Mouse (Mus musculus) G1E (cell line): ENCODE measurements around the gene Trarg1. TPM values are rescaled to one million over a fixed set of nuclear protein-coding genes. Genes with fewer than 3 reads are reported as not detected.
"Not testable (repeated sequence)": the region's sequence is repeated elsewhere in the genome, so short reads cannot be mapped to it uniquely, and the experiment has no call there.

Experiments used
- ATAC-seq: 2 replicates; pipeline ENCODE4 v1.8.0; 2016; ENCODE audit warnings: mild to moderate bottlenecking; ENCODE audit not compliant: insufficient number of reproducible peaks, poor library complexity, low FRiP score, severe bottlenecking; ENCODE audit errors: extremely low read depth
- DNase-seq: peaks from one replicate; pipeline ENCODE4 v3.0.0; 2012; ENCODE audit warnings: low spot score
- H3K27me3 ChIP-seq: 2 replicates; pipeline ENCODE4 v1.6.1; 2012; ENCODE audit warnings: mild to moderate bottlenecking, low read length, inconsistent platforms; ENCODE audit not compliant: insufficient read depth
- H3K36me3 ChIP-seq: replicated peaks from 2 replicates; pipeline ENCODE3; 2012; ENCODE audit warnings: mild to moderate bottlenecking, inconsistent platforms
- H3K4me1 ChIP-seq: 2 replicates; pipeline ENCODE4 v1.6.1; 2012; ENCODE audit warnings: low read depth, low read length, inconsistent platforms, mixed read lengths; ENCODE audit not compliant: insufficient read depth
- H3K4me3 ChIP-seq: 2 replicates; pipeline ENCODE4 v1.5.1; 2012; ENCODE audit warnings: low read depth, mild to moderate bottlenecking, inconsistent platforms, low read length, moderate library complexity, mixed read lengths
- H3K9me3 ChIP-seq: replicated peaks from 2 replicates; pipeline ENCODE4 v1.6.1; 2012; ENCODE audit warnings: inconsistent platforms
- CTCF ChIP-seq: IDR thresholded peaks from 2 replicates; pipeline ENCODE4 v1.5.1; 2012; ENCODE audit warnings: low read depth, low read length, inconsistent platforms, mixed read lengths
- GATA1 ChIP-seq: IDR thresholded peaks from 2 replicates; pipeline ENCODE4 v1.6.1; 2012; ENCODE audit warnings: borderline replicate concordance, low read length, inconsistent platforms, mixed read lengths
- GATA2 ChIP-seq: IDR thresholded peaks from 2 replicates; pipeline ENCODE4 v1.6.1; 2012; ENCODE audit warnings: low read depth, low read length, inconsistent platforms, borderline replicate concordance
- POLR2AphosphoS5 ChIP-seq: IDR thresholded peaks from 2 replicates; pipeline ENCODE4 v1.6.1; 2012; ENCODE audit warnings: low read depth, low read length, inconsistent platforms; ENCODE audit not compliant: insufficient replicate concordance
- TAL1 ChIP-seq: conservative IDR thresholded peaks from 2 replicates; pipeline ENCODE4 v1.6.1; 2012; ENCODE audit warnings: low read depth, low read length, inconsistent platforms, mixed read lengths
- polyA plus RNA-seq: library from polyadenylated mRNA; stranded (reverse); fragments of >175 nt; gene quantifications from 2 replicates; pipeline ENCODE4 v1.2.3, GENCODE M21; 2012
- total RNA-seq, 2 experiments: library from RNA; stranded (forward) in 1 of 2; stranded (reverse) in 1 of 2; fragments of 200-1000 nt in 1 of 2; fragments of >200 nt in 1 of 2; fragmentation: Nextera tagmentation in 1 of 2; gene quantifications; 2 replicates each; pipeline ENCODE4 v1.2.3; 2014 to 2017

Gene Trarg1
- total RNA-seq (2014; fragmentation: Nextera tagmentation) (not detected in 2 replicates), total RNA-seq (2017) (0.12 and 0.16 TPM in 2 replicates), polyA plus RNA-seq (not detected in 2 replicates)

- H3K27me3 ChIP-seq: peaks cover 14% of the 10 kb centered on the region
- H3K4me1 ChIP-seq, DNase-seq, ATAC-seq, H3K36me3 ChIP-seq, H3K9me3 ChIP-seq, H3K4me3 ChIP-seq: not testable (repeated sequence)
Observed at GRCm38 (mm10) chr11:76679508-76679907, at the start of gene Trarg1. TSS of gene Trarg1 (plus strand) at chr11:76679808.

- H3K36me3 ChIP-seq: no peaks in the 10 kb centered on the region
- no peak overlapping the region for H3K4me3 ChIP-seq
- peaks cover 8% of the 10 kb centered on the region; the same call in 1 of the 2 replicates for H3K27me3 ChIP-seq
- no peaks in the 10 kb centered on the region for H3K4me1 ChIP-seq
- H3K9me3 ChIP-seq: no peaks in the 10 kb centered on the region
- no peak for DNase-seq
- TF ChIP-seq GATA2 (no peak), TAL1 (no peak), CTCF (no peak), GATA1 (no peak), POLR2AphosphoS5 (no peak)
- ATAC-seq: no peak
Observed at GRCm38 (mm10) chr11:76630023-76630422, 49.6 kb upstream of the Trarg1 start.

- TF ChIP-seq CTCF: no peak
- no peak for TF ChIP-seq GATA2
- TF ChIP-seq GATA1: no peak
- TF ChIP-seq TAL1: no peak
- TF ChIP-seq POLR2AphosphoS5: no peak
- Histone ChIP-seq H3K9me3 (no peaks in the 10 kb centered on the region), H3K4me3 (no peak overlapping the region), H3K36me3 (no peaks in the 10 kb centered on the region), H3K27me3 (peaks cover 8% of the 10 kb centered on the region; the same call in 1 of the 2 replicates), H3K4me1 (no peaks in the 10 kb centered on the region)
- ATAC-seq (no peak), DNase-seq (no peak)
Observed at GRCm38 (mm10) chr11:76630487-76630886, 49.1 kb upstream of the Trarg1 start.

- no peak for ATAC-seq
- H3K4me3 ChIP-seq: no peak overlapping the region
- no peaks in the 10 kb centered on the region for H3K27me3 ChIP-seq
- H3K4me1 ChIP-seq: no peaks in the 10 kb centered on the region
- H3K36me3 ChIP-seq: no peaks in the 10 kb centered on the region
- DNase-seq: no peak
- TF ChIP-seq TAL1: no peak
- no peak for TF ChIP-seq GATA1
- TF ChIP-seq CTCF: no peak
- no peak for TF ChIP-seq POLR2AphosphoS5
- no peak for TF ChIP-seq GATA2
- no peaks in the 10 kb centered on the region for H3K9me3 ChIP-seq
Observed at GRCm38 (mm10) chr11:76639269-76639985, 40.2 kb upstream of the Trarg1 start.

DNA sequence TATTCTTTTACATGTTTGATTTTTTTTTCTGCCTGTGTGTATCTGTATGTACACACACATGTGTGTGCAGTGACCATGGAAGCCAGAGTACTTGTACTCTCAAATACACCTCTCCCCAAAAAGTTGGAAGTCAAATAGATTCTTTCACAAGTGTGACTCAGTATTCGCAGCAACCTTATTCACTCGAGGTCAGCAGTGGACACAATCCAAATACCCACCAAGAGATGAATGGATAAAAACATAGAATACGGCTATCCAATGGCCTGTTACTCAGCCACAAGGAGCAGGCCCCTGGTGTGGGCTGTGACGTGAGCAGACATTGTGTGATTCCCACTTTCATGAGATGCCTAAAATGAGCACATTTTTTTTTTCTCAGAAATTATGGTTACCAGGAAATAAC lies 39.4 kb upstream of the Trarg1 start:
- DNase-seq (no peak), ATAC-seq (no peak)
- no peaks in the 10 kb centered on the region for H3K4me1 ChIP-seq
- no peak overlapping the region for H3K4me3 ChIP-seq
- no peaks in the 10 kb centered on the region for H3K9me3 ChIP-seq
- H3K36me3 ChIP-seq: no peaks in the 10 kb centered on the region
- TF ChIP-seq CTCF (no peak), POLR2AphosphoS5 (no peak), GATA2 (no peak), GATA1 (no peak), TAL1 (no peak)
- peaks cover 3% of the 10 kb centered on the region; the same call in 1 of the 2 replicates for H3K27me3 ChIP-seq

GRCm38 (mm10) chr11:76644257-76644656 lies 35.4 kb upstream of the Trarg1 start:
- no peak overlapping the region for H3K4me3 ChIP-seq
- no peak for ATAC-seq
- H3K27me3 ChIP-seq: peaks cover 6% of the 10 kb centered on the region
- H3K9me3 ChIP-seq: no peaks in the 10 kb centered on the region
- DNase-seq: no peak
- no peak for TF ChIP-seq TAL1
- TF ChIP-seq GATA2: no peak
- no peak for TF ChIP-seq GATA1
- TF ChIP-seq POLR2AphosphoS5: no peak
- TF ChIP-seq CTCF: no peak
- H3K36me3 ChIP-seq: no peaks in the 10 kb centered on the region
- H3K4me1 ChIP-seq: no peaks in the 10 kb centered on the region; the same call in 1 of the 2 replicates

DNA sequence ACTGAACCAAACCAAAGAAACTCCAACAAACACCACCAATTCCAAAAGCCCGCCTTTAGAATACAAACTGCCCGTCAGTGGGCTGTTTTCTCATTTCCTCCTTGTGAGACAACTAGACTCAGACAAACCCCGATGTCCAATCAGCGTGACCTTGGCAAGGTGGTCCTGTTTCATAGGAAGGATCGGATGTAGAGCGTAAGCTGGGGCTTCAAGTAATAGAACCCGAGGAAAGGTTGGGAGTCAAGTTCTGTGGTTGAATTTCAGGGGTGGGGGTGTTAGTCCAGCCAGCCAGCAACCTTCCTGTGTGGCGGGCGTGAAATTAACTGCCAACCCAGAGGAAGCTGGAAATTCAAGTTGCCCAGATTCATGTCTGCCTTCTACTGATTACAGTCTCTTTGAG lies 34.6 kb upstream of the Trarg1 start:
- no peaks in the 10 kb centered on the region; the same call in 1 of the 2 replicates for H3K4me1 ChIP-seq
- H3K4me3 ChIP-seq: no peak overlapping the region
- TF ChIP-seq CTCF: no peak
- no peak for TF ChIP-seq TAL1
- TF ChIP-seq GATA2: no peak
- no peak for TF ChIP-seq GATA1
- TF ChIP-seq POLR2AphosphoS5: no peak
- DNase-seq: no peak
- H3K36me3 ChIP-seq: no peaks in the 10 kb centered on the region
- peaks cover 6% of the 10 kb centered on the region for H3K27me3 ChIP-seq
- no peaks in the 10 kb centered on the region for H3K9me3 ChIP-seq
- ATAC-seq: no peak
